Mouse (Mus musculus) thymus, adult 2 months (tissue): ENCODE measurements around the gene Rasa3.

Experiments used
- CTCF ChIP-seq: fragments of 200-500 bp; IDR thresholded peaks from 2 replicates; pipeline ENCODE4 v1.5.1; 2012; ENCODE audit warnings: mild to moderate bottlenecking, control low read depth, low read length, moderate library complexity, borderline replicate concordance; ENCODE audit not compliant: control insufficient read depth, poor library complexity, insufficient read depth; ENCODE audit errors: extremely low read depth
- POLR2A ChIP-seq: fragments of 200-500 bp; IDR thresholded peaks from 2 replicates; pipeline ENCODE4 v1.6.1; 2012; ENCODE audit warnings: mild to moderate bottlenecking, low read length, control low read depth, moderate library complexity; ENCODE audit not compliant: control insufficient read depth, poor library complexity, insufficient read depth; ENCODE audit errors: extremely low read depth

GRCm38 (mm10) chr8:13697681-13698080 is 20.3 kb upstream of the Rasa3 start:
- TF ChIP-seq CTCF, result no peak
- TF ChIP-seq POLR2A, result no peak
